Mouse (Mus musculus) liver, adult 2 months (tissue): Measurements from ENCODE around the gene Sorl1. TPM values are rescaled to one million over a fixed set of nuclear protein-coding genes. Genes with fewer than 3 reads are reported as not detected.
"Not testable (repeated sequence)": the region's sequence is repeated elsewhere in the genome, so short reads cannot be mapped to it uniquely, and the experiment has no call there.

Experiments used
- DNase-seq: peaks from one replicate; pipeline ENCODE4 v3.0.0-alpha.2; 2011; ENCODE audit warnings: low read depth, low spot score; ENCODE audit errors: extremely low read depth
- H3K27ac ChIP-seq: fragments of 200-500 bp; replicated peaks from 2 replicates; pipeline ENCODE4 v1.5.1; 2012; ENCODE audit warnings: low read depth, mild to moderate bottlenecking, control low read depth, inconsistent platforms, low read length; ENCODE audit not compliant: insufficient read depth
- H3K27me3 ChIP-seq: fragments of 200-500 bp; 2 replicates; pipeline ENCODE4 v1.6.1; 2012; ENCODE audit warnings: mild to moderate bottlenecking, moderate library complexity, low read length, inconsistent platforms; ENCODE audit not compliant: control insufficient read depth, insufficient read depth
- H3K36me3 ChIP-seq: fragments of 200-500 bp; 2 replicates; pipeline ENCODE4 v1.6.1; 2012; ENCODE audit warnings: low read length, inconsistent platforms; ENCODE audit not compliant: control insufficient read depth, insufficient read depth
- H3K4me1 ChIP-seq: fragments of 200-500 bp; 2 replicates; pipeline ENCODE4 v1.6.1; 2011; ENCODE audit warnings: low read length; ENCODE audit not compliant: control insufficient read depth, insufficient read depth
- H3K4me3 ChIP-seq: fragments of 200-500 bp; 2 replicates; pipeline ENCODE4 v1.5.1; 2011; ENCODE audit warnings: low read depth, mild to moderate bottlenecking, control low read depth, low read length, moderate library complexity; ENCODE audit not compliant: insufficient read depth
- H3K79me2 ChIP-seq: fragments of 200-500 bp; 2 replicates; pipeline ENCODE4 v1.6.1; 2012; ENCODE audit warnings: inconsistent platforms, mild to moderate bottlenecking, low read length, moderate library complexity; ENCODE audit not compliant: control insufficient read depth, insufficient read depth
- H3K9ac ChIP-seq: fragments of 200-500 bp; 2 replicates; pipeline ENCODE4 v1.6.1; 2012; ENCODE audit warnings: low read depth, mild to moderate bottlenecking, control low read depth, inconsistent platforms, low read length
- CTCF ChIP-seq: fragments of 200-500 bp; IDR thresholded peaks from 2 replicates; pipeline ENCODE4 v1.5.1; 2011; ENCODE audit warnings: low read depth, low read length, control low read depth
- POLR2A ChIP-seq: fragments of 200-500 bp; IDR thresholded peaks from 2 replicates; pipeline ENCODE4 v1.6.1; 2011; ENCODE audit warnings: low read length, control low read depth; ENCODE audit not compliant: insufficient read depth; ENCODE audit errors: extremely low read depth
- WGBS: fragments of 180-500 bp; shearing (Covaris S2); methylation state at CpG from one replicate; pipeline ENCODE4 v1.1.7; 2018; 5-methylcytosine and 5-hydroxymethylcytosine counted together
- polyA plus RNA-seq: library from polyadenylated mRNA; depleted of rRNA; stranded (reverse); fragments of >200 nt; gene quantifications from 2 replicates; pipeline ENCODE4 v1.2.3, GENCODE M21; 2012
- total RNA-seq: library from RNA; depleted of rRNA; stranded (reverse); fragments of >200 nt; gene quantifications from 2 replicates; pipeline ENCODE4 v1.2.3, GENCODE M21; 2014

Gene Sorl1
- total and polyA plus RNA-seq, 2 experiments, result 1.4 to 2.3 TPM

GRCm38 (mm10) chr9:42063391-42063790, 60.7 kb downstream of the Sorl1 start:
- 80% methylated on average over 4 of the region's 4 CpGs for WGBS
- no peak overlapping the region for H3K4me3 ChIP-seq
- H3K36me3 ChIP-seq, result no peaks in the 10 kb centered on the region
- H3K4me1 ChIP-seq, result peaks cover 2% of the 10 kb centered on the region; the same call in 1 of the 2 replicates
- DNase-seq, result no peak
- no peaks in the 10 kb centered on the region for H3K27me3 ChIP-seq
- H3K79me2 ChIP-seq, result no peaks in the 10 kb centered on the region
- no peak overlapping the region for H3K27ac ChIP-seq
- TF ChIP-seq CTCF, result no peak
- no peak for TF ChIP-seq POLR2A
- H3K9ac ChIP-seq, result no peak overlapping the region

GRCm38 (mm10) chr9:42062269-42062668, 61.8 kb downstream of the Sorl1 start:
- no peak overlapping the region for H3K4me3 ChIP-seq
- 89% methylated on average over 8 of the region's 8 CpGs for WGBS
- H3K36me3 ChIP-seq, result no peaks in the 10 kb centered on the region
- no peaks in the 10 kb centered on the region for H3K4me1 ChIP-seq
- no peak for DNase-seq
- TF ChIP-seq POLR2A (no peak), CTCF (no peak)
- no peaks in the 10 kb centered on the region for H3K27me3 ChIP-seq
- H3K79me2 ChIP-seq, result no peaks in the 10 kb centered on the region
- H3K9ac ChIP-seq, result no peak overlapping the region
- H3K27ac ChIP-seq, result no peak overlapping the region

GRCm38 (mm10) chr9:42059006-42059405, 65.1 kb downstream of the Sorl1 start:
- not testable (repeated sequence) for H3K27ac ChIP-seq, H3K36me3 ChIP-seq, DNase-seq, H3K9ac ChIP-seq, H3K4me1 ChIP-seq, H3K79me2 ChIP-seq, H3K27me3 ChIP-seq, H3K4me3 ChIP-seq
- WGBS, result 98% methylated on average over 2 of the region's 2 CpGs

GRCm38 (mm10) chr9:42056591-42056990, 67.5 kb downstream of the Sorl1 start:
- H3K4me1 ChIP-seq, result no peaks in the 10 kb centered on the region
- H3K27ac ChIP-seq, result no peak overlapping the region
- no peak overlapping the region for H3K9ac ChIP-seq
- H3K79me2 ChIP-seq, result no peaks in the 10 kb centered on the region
- H3K4me3 ChIP-seq, result no peak overlapping the region
- no peaks in the 10 kb centered on the region for H3K36me3 ChIP-seq
- no peak for TF ChIP-seq POLR2A
- no peak for TF ChIP-seq CTCF
- no peaks in the 10 kb centered on the region for H3K27me3 ChIP-seq
- 76% methylated on average over 5 of the region's 5 CpGs for WGBS
- no peak for DNase-seq

- 88% methylated on average over 4 of the region's 4 CpGs for WGBS
- no peak overlapping the region for H3K9ac ChIP-seq
- no peaks in the 10 kb centered on the region for H3K4me1 ChIP-seq
- no peaks in the 10 kb centered on the region for H3K79me2 ChIP-seq
- no peaks in the 10 kb centered on the region for H3K36me3 ChIP-seq
- TF ChIP-seq POLR2A (no peak), CTCF (no peak)
- DNase-seq, result no peak
- H3K27ac ChIP-seq, result no peak overlapping the region
- H3K27me3 ChIP-seq, result no peaks in the 10 kb centered on the region
- H3K4me3 ChIP-seq, result no peak overlapping the region
Observed at GRCm38 (mm10) chr9:42055378-42055777, 68.7 kb downstream of the Sorl1 start.

- Histone ChIP-seq H3K9ac (no peak overlapping the region), H3K27ac (no peak overlapping the region), H3K4me1 (no peaks in the 10 kb centered on the region), H3K79me2 (no peaks in the 10 kb centered on the region), H3K36me3 (no peaks in the 10 kb centered on the region), H3K4me3 (no peak overlapping the region), H3K27me3 (no peaks in the 10 kb centered on the region)
- no peak for DNase-seq
- 83% methylated on average over 20 of the region's 20 CpGs for WGBS
- TF ChIP-seq POLR2A (no peak), CTCF (no peak)
Observed at GRCm38 (mm10) chr9:42054339-42055272, 69.5 kb downstream of the Sorl1 start.
